Mouse (Mus musculus): Measurements from ENCODE around the gene Kpna2. TPM values are rescaled to one million over a fixed set of nuclear protein-coding genes. Genes with fewer than 3 reads are reported as not detected.
A peak's percentile ranks its signal among the peaks of the same experiment; 100 is the strongest.
"Not testable (repeated sequence)": the region's sequence is repeated elsewhere in the genome, so short reads cannot be mapped to it uniquely, and the experiment has no call there.

Kpna2 gene
- total RNA-seq, 2 experiments from 2014 or later, result 17.7 to 19.1 TPM

- peak overlapping the region; percentile 91 for H3K27ac ChIP-seq
- DNase-seq (ENCODE audit: low spot score in 2 of 2), result peak; percentile 83 to 85
- peak overlapping the region; percentile 82 for H3K4me3 ChIP-seq
- no peak for TF ChIP-seq CTCF (conservative IDR thresholded peaks at IDR 0.05)
These were observed 28.3 kb upstream of the Kpna2 start for GRCm38 (mm10) chr11:107027431-107028274.

DNA sequence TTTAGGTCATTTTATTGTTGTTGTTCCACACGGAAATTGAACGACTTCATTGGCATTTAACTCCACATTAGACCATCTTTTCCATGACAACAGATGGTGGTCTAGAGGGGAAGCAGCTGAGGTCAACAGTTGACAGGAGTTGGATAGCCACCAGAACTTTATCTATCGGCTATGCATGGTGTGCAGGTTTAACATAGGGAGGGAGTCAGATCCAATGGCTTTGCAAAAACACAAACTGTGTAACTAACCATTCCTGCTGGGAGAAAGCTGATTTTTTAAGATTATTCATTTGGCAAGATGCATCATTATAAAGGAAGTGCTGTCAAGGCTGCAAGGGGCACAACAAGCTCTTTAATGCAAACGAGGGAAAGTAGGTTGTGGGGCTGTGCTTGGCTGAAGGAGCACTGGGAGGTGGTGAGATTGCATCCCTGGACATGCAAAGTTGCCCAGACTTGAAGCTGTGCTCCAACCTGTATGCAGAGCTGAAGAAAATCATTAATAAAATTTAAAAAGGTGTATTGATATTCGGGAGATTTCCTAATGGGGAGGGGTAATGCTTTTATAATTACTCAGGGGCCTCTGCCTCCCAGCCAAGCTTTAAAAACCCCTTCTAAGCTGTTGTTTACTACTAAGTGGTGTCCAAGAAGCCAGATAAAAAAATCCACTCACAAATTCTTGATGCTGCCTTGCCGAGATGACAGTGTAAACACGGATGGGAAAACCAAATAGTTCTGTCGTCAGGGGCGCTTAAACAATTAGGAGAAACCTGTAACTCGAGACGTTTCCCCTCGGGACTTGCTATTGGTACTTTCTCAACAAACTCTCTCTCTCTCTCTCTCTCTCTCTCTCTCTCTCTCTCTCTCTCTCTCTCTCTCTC is 27.5 kb upstream of the Kpna2 start:
- TF ChIP-seq CTCF (conservative IDR thresholded peaks at IDR 0.05), result no peak
- peak overlapping the region; percentile 22; the same call in 1 of the 2 replicates for H3K4me3 ChIP-seq
- H3K27ac ChIP-seq, result no peak overlapping the region
- DNase-seq (ENCODE audit: low spot score in 2 of 2), result no peak

GRCm38 (mm10) chr11:107025411-107026321 is 26.3 kb upstream of the Kpna2 start, which contains the start of gene 1810010H24Rik:
Gene 1810010H24Rik (plus strand): TSS chr11:107025681.
- H3K27ac ChIP-seq, result peak within 1 kb of the TSS; percentile 80
- H3K4me3 ChIP-seq, result peak within 1 kb of the TSS; percentile 60
- no peak for TF ChIP-seq CTCF (conservative IDR thresholded peaks at IDR 0.05)
- no peak for DNase-seq (ENCODE audit: low spot score in 2 of 2)

DNA sequence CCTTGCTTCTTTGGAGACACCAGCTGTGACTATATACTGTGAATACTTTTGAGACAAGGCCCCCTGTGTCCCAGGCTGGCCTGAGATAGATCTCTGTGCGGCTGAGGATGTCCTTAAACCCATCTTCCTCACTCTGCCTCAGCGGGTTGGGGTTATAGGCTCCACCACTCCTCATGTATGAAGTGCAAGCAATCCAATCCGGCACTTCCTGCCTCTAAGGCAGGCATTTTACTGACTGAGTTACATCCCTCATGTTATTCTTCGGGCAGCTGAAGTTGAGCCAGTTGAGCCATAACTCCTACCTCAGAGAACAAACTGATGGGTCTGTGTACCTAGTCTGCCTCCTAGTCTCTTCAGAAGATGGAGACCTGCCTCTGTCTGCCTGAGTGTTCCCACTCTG is 25.1 kb upstream of the Kpna2 start:
- Histone ChIP-seq H3K4me3 (no peak overlapping the region), H3K27ac (no peak overlapping the region)
- no peak for DNase-seq (ENCODE audit: low spot score in 2 of 2)
- no peak for TF ChIP-seq CTCF (conservative IDR thresholded peaks at IDR 0.05)

GRCm38 (mm10) chr11:107022050-107022683 is 22.8 kb upstream of the Kpna2 start:
- no peak for DNase-seq (ENCODE audit: low spot score in 2 of 2)
- H3K4me3 ChIP-seq, result no peak overlapping the region
- no peak for TF ChIP-seq CTCF (conservative IDR thresholded peaks at IDR 0.05)
- H3K27ac ChIP-seq, result no peak overlapping the region

DNA sequence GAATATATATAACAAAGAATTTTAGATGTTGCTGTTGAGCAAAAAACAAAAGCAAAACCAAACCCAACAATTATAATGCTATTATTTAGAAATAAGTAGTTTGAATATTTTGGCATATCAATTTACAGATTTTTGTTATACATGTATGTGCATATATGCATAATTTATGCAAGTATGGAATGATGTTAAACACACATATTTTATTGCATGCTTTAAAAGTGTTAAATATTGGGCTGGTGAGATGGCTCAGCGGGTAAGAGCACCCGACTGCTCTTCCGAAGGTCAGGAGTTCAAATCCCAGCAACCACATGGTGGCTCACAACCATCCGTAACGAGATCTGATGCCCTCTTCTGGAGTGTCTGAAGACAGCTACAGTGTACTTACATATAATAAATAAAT is 20.4 kb upstream of the Kpna2 start:
- not testable (repeated sequence) for H3K27ac ChIP-seq; H3K4me3 ChIP-seq; DNase-seq (ENCODE audit: low spot score in 2 of 2)

- no peak for DNase-seq (ENCODE audit: low spot score in 2 of 2)
- Histone ChIP-seq H3K4me3 (no peak overlapping the region), H3K27ac (no peak overlapping the region)
- no peak for TF ChIP-seq CTCF (conservative IDR thresholded peaks at IDR 0.05)
These were observed 20.0 kb upstream of the Kpna2 start for GRCm38 (mm10) chr11:107019318-107019717.

GRCm38 (mm10) chr11:107018606-107019005 is 19.3 kb upstream of the Kpna2 start:
- TF ChIP-seq CTCF (conservative IDR thresholded peaks at IDR 0.05), result peak; percentile 67
- no peak for DNase-seq (ENCODE audit: low spot score in 2 of 2)
- Histone ChIP-seq H3K4me3 (no peak overlapping the region), H3K27ac (no peak overlapping the region)

DNA sequence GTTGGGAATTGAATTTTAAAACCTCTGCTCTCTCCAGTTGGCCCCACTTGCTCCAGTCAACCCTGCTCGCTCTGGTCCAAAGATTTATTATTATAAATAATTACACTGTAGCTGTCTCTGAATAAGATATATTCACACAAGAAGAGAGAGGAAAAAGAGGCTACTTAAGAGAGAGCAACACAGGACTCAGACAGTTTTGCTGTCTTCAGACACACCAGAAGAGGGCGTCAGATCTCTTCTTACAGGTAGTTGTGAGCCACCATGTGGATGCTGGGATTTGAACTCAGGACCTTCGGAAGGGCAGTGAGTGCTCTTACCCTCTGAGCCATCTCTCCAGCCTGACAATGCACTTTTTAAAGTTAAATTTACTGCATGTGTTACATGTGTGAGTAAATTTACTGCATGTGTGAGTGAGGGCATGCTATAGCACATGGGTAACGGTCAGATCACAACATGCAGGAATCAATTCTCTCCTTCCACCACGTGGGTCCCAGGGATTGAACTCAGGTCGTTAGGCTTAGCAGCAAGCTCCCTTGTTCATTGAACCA is 18.1 kb upstream of the Kpna2 start:
- DNase-seq (ENCODE audit: low spot score in 2 of 2), result no peak
- no peak overlapping the region for H3K4me3 ChIP-seq
- TF ChIP-seq CTCF (conservative IDR thresholded peaks at IDR 0.05), result peak; percentile 20; the same call in 1 of the 2 replicates
- no peak overlapping the region for H3K27ac ChIP-seq

DNA sequence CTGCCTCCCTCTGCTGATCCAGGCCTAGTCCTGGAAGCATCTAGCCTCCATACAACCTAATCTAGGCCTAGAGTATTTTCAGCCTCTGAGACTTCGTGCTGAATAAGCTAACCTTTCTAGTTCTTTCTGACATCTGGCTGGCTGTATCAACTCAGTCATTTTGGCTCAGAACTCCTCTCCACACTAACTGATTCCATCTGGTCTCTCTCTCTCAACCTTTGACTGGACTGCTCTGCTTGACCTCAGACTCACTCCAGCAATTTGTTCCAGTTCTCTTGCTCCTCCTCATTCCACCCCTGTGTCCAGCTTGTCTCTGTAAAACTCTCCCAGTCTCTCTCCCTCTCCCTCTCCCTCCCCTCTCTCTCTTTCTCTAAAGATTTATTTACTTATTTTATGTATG is 17.6 kb upstream of the Kpna2 start:
- no peak overlapping the region for H3K27ac ChIP-seq
- no peak for DNase-seq (ENCODE audit: low spot score in 2 of 2)
- TF ChIP-seq CTCF (conservative IDR thresholded peaks at IDR 0.05), result no peak
- H3K4me3 ChIP-seq, result no peak overlapping the region

GRCm38 (mm10) chr11:107015535-107016187 is 16.3 kb upstream of the Kpna2 start:
- H3K27ac ChIP-seq; H3K4me3 ChIP-seq; DNase-seq (ENCODE audit: low spot score in 2 of 2): not testable (repeated sequence)
